Mouse (Mus musculus): Measurements from ENCODE around the gene Stim1. TPM values are rescaled to one million over a fixed set of nuclear protein-coding genes. Genes with fewer than 3 reads are reported as not detected.

Gene Stim1
- total and polyA plus RNA-seq, 2 experiments: 15.7 to 28.0 TPM

DNA sequence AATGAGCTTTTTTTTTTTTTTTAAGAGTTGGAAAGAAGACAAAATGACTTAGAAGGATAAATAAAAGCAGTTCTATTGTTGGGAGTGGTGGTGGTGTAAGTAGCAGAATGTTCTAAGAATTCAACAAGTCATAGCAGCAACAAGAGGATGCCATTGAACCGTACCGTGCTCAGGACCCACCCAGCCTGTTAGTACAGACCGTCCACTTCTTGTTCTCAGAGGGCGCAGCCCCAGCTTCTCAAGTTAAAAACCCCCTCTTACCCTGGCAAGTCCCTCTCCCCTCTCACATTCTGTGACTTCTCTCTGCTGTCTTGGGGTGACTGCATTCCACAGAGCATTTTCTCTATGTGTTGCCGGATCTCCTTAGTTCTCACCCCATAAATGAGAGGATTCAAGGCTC lies 209.0 kb downstream of the Stim1 start:
- 97% methylated on average over 5 of the region's 5 CpGs for WGBS
- no peak for TF ChIP-seq CTCF (IDR thresholded peaks at IDR 0.05; ENCODE audit: low read depth, low read length)
- no peak for TF ChIP-seq POLR2A (IDR thresholded peaks at IDR 0.05; ENCODE audit: extremely low read depth, insufficient read depth, low read length)
- Histone ChIP-seq H3K4me3 (ENCODE audit: insufficient read depth, low read depth, low read length) (no peak overlapping the region), H3K27me3 (ENCODE audit: control insufficient read depth, insufficient read depth, low read length) (no peaks in the 10 kb centered on the region), H3K4me1 (ENCODE audit: control insufficient read depth, insufficient read depth, low read length) (0 out of 2 replicates have a peak, but pooled peaks cover 4% of the 10 kb centered on the region), H3K79me2 (ENCODE audit: control insufficient read depth, insufficient read depth, low read length) (no peaks in the 10 kb centered on the region), H3K36me3 (ENCODE audit: control insufficient read depth, insufficient read depth, low read length) (no peaks in the 10 kb centered on the region), H3K9ac (ENCODE audit: low read depth, low read length) (no peak overlapping the region), H3K27ac (replicated peaks; ENCODE audit: insufficient read depth, low read depth, low read length) (no peak overlapping the region)
- no peak for DNase-seq (ENCODE audit: extremely low read depth, low read depth, low spot score)

GRCm38 (mm10) chr7:102477377-102477776 lies 209.8 kb downstream of the Stim1 start:
- DNase-seq (ENCODE audit: extremely low read depth, low read depth, low spot score): no peak
- Histone ChIP-seq H3K4me1 (ENCODE audit: control insufficient read depth, insufficient read depth, low read length) (0 out of 2 replicates have a peak, but pooled peaks cover 4% of the 10 kb centered on the region), H3K36me3 (ENCODE audit: control insufficient read depth, insufficient read depth, low read length) (no peaks in the 10 kb centered on the region), H3K27me3 (ENCODE audit: control insufficient read depth, insufficient read depth, low read length) (no peaks in the 10 kb centered on the region), H3K4me3 (ENCODE audit: insufficient read depth, low read depth, low read length) (no peak overlapping the region), H3K79me2 (ENCODE audit: control insufficient read depth, insufficient read depth, low read length) (no peaks in the 10 kb centered on the region), H3K9ac (ENCODE audit: low read depth, low read length) (no peak overlapping the region), H3K27ac (replicated peaks; ENCODE audit: insufficient read depth, low read depth, low read length) (no peak overlapping the region)
- TF ChIP-seq CTCF (IDR thresholded peaks at IDR 0.05; ENCODE audit: low read depth, low read length) (no peak), POLR2A (IDR thresholded peaks at IDR 0.05; ENCODE audit: extremely low read depth, insufficient read depth, low read length) (no peak)
- 85% methylated on average over 11 of the region's 11 CpGs for WGBS

DNA sequence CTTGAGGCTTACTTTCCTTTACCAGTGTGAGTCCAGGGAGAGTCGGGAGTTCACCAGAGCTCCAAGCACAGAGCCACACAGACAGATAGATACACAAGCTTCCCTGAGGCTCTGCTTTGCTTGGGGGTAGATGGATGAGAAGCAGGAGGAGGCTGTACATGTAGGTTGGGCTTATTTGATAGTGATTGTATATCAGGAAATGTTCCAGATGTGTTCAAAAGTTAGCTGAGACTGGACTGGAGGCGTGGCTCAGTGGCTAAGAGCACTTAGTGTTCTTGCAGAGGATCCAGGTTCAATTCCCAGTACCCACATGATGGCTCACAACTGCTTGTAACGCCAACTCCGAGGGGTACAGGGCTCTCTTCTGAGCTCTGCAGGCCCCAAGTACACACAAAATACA lies 210.8 kb downstream of the Stim1 start:
- Histone ChIP-seq H3K9ac (ENCODE audit: low read depth, low read length) (no peak overlapping the region), H3K4me1 (ENCODE audit: control insufficient read depth, insufficient read depth, low read length) (0 out of 2 replicates have a peak, but pooled peaks cover 4% of the 10 kb centered on the region), H3K27me3 (ENCODE audit: control insufficient read depth, insufficient read depth, low read length) (no peaks in the 10 kb centered on the region), H3K79me2 (ENCODE audit: control insufficient read depth, insufficient read depth, low read length) (no peaks in the 10 kb centered on the region), H3K4me3 (ENCODE audit: insufficient read depth, low read depth, low read length) (no peak overlapping the region), H3K27ac (replicated peaks; ENCODE audit: insufficient read depth, low read depth, low read length) (no peak overlapping the region), H3K36me3 (ENCODE audit: control insufficient read depth, insufficient read depth, low read length) (no peaks in the 10 kb centered on the region)
- TF ChIP-seq POLR2A (IDR thresholded peaks at IDR 0.05; ENCODE audit: extremely low read depth, insufficient read depth, low read length) (no peak), CTCF (IDR thresholded peaks at IDR 0.05; ENCODE audit: low read depth, low read length) (no peak)
- no peak for DNase-seq (ENCODE audit: extremely low read depth, low read depth, low spot score)
- 87% methylated on average over 4 of the region's 4 CpGs for WGBS

GRCm38 (mm10) chr7:102478926-102479325 lies 211.3 kb downstream of the Stim1 start:
- Histone ChIP-seq H3K79me2 (ENCODE audit: control insufficient read depth, insufficient read depth, low read length) (no peaks in the 10 kb centered on the region), H3K9ac (ENCODE audit: low read depth, low read length) (no peak overlapping the region), H3K4me1 (ENCODE audit: control insufficient read depth, insufficient read depth, low read length) (0 out of 2 replicates have a peak, but pooled peaks cover 4% of the 10 kb centered on the region), H3K27ac (replicated peaks; ENCODE audit: insufficient read depth, low read depth, low read length) (no peak overlapping the region), H3K36me3 (ENCODE audit: control insufficient read depth, insufficient read depth, low read length) (no peaks in the 10 kb centered on the region), H3K27me3 (ENCODE audit: control insufficient read depth, insufficient read depth, low read length) (no peaks in the 10 kb centered on the region), H3K4me3 (ENCODE audit: insufficient read depth, low read depth, low read length) (no peak overlapping the region)
- no peak for DNase-seq (ENCODE audit: extremely low read depth, low read depth, low spot score)
- 83% methylated on average over 3 of the region's 3 CpGs for WGBS
- TF ChIP-seq POLR2A (IDR thresholded peaks at IDR 0.05; ENCODE audit: extremely low read depth, insufficient read depth, low read length) (no peak), CTCF (IDR thresholded peaks at IDR 0.05; ENCODE audit: low read depth, low read length) (no peak)

GRCm38 (mm10) chr7:102479368-102480078 lies 211.9 kb downstream of the Stim1 start:
- peak; percentile 5 for DNase-seq (ENCODE audit: extremely low read depth, low read depth, low spot score)
- TF ChIP-seq CTCF (IDR thresholded peaks at IDR 0.05; ENCODE audit: low read depth, low read length) (no peak), POLR2A (IDR thresholded peaks at IDR 0.05; ENCODE audit: extremely low read depth, insufficient read depth, low read length) (no peak)
- WGBS: 37% methylated on average over 5 of the region's 5 CpGs
- Histone ChIP-seq H3K9ac (ENCODE audit: low read depth, low read length) (no peak overlapping the region), H3K27ac (replicated peaks; ENCODE audit: insufficient read depth, low read depth, low read length) (no peak overlapping the region), H3K36me3 (ENCODE audit: control insufficient read depth, insufficient read depth, low read length) (no peaks in the 10 kb centered on the region), H3K79me2 (ENCODE audit: control insufficient read depth, insufficient read depth, low read length) (no peaks in the 10 kb centered on the region), H3K4me1 (ENCODE audit: control insufficient read depth, insufficient read depth, low read length) (0 out of 2 replicates have a peak, but pooled peaks cover 4% of the 10 kb centered on the region), H3K4me3 (ENCODE audit: insufficient read depth, low read depth, low read length) (no peak overlapping the region), H3K27me3 (ENCODE audit: control insufficient read depth, insufficient read depth, low read length) (no peaks in the 10 kb centered on the region)

DNA sequence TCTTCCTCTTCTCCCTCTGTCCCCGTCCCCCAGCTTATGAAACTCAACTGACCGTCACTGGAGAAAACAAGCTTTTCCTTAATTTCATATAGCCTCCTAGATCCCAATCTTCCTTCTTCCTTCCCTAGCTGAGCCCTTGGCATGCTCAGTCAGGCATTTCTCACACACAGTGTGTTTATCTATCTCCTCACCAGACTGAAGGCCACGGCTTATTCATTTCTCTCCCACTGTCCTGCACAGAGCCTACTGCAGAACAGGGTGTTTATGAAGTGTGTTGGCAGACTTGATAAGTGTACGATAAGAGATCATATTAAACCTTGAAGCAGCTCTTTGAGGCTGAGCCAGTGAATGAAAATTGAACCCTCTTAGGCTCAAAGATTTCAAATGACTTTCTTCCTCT lies 213.2 kb downstream of the Stim1 start:
- DNase-seq (ENCODE audit: extremely low read depth, low read depth, low spot score): no peak
- no peak for TF ChIP-seq POLR2A (IDR thresholded peaks at IDR 0.05; ENCODE audit: extremely low read depth, insufficient read depth, low read length)
- TF ChIP-seq CTCF (IDR thresholded peaks at IDR 0.05; ENCODE audit: low read depth, low read length): no peak
- H3K27ac ChIP-seq (replicated peaks; ENCODE audit: insufficient read depth, low read depth, low read length): no peak overlapping the region
- no peak overlapping the region for H3K4me3 ChIP-seq (ENCODE audit: insufficient read depth, low read depth, low read length)
- no peaks in the 10 kb centered on the region for H3K79me2 ChIP-seq (ENCODE audit: control insufficient read depth, insufficient read depth, low read length)
- H3K4me1 ChIP-seq (ENCODE audit: control insufficient read depth, insufficient read depth, low read length): 0 out of 2 replicates have a peak, but pooled peaks cover 4% of the 10 kb centered on the region
- H3K27me3 ChIP-seq (ENCODE audit: control insufficient read depth, insufficient read depth, low read length): no peaks in the 10 kb centered on the region
- H3K9ac ChIP-seq (ENCODE audit: low read depth, low read length): no peak overlapping the region
- 80% methylated on average over 4 of the region's 4 CpGs for WGBS
- no peaks in the 10 kb centered on the region for H3K36me3 ChIP-seq (ENCODE audit: control insufficient read depth, insufficient read depth, low read length)
